29 mouse cellular contexts compared by ENCODE assay signal in the genomic region with DNA sequence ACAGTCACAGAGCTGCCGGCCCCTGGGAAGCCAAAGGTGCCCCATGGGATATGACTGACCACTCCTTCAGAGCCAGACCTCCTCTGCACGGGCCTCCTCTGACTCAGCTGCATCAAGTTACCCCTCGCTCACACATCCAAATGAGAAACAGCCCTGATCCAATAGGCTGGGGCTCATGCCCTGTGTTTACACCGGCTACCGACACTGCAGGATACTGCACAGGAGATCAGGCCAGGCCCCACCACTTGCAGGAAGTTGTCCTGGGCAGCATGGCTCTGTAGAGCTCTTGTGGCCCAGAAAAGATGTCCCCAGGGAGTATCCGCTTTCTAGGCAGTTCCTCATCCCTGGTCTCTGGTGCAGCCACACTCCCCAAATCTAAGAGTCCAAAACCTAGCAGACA.
DNase-seq lines count a peak whose midpoint lies in the region; ATAC-seq lines count a peak whose summit lies in the region.
"Had no signal": no experiment of that assay in that cellular context is flagged by ENCODE, and none has a peak within 500 bp of the region (broad histone marks: within the 10 kb centered on the region; RNA-seq: fewer than 3 reads in every experiment).

No protein-coding gene starts in this region.

- no peak overlapping the region for H3K4me2 ChIP-seq in forebrain, embryonic 11.5 days (ENCODE audit: low read depth, low read length, severe bottlenecking)
- H3K4me2 ChIP-seq in embryonic facial prominence, embryonic 14.5 days (ENCODE audit: low read depth, low read length): no peak overlapping the region
- no peak overlapping the region for H3K4me2 ChIP-seq in kidney, embryonic 15.5 days
- H3K4me2 ChIP-seq: embryonic facial prominence, embryonic 13.5 days; forebrain, embryonic 13.5 days; heart, embryonic 11.5 days; hindbrain, embryonic 13.5 days; intestine, embryonic 15.5 days had no signal

- H3K36me3 ChIP-seq in forebrain, embryonic 10.5 days (replicated peaks): peaks cover 100% of the 10 kb centered on the region
- H3K36me3 ChIP-seq in forebrain, embryonic 11.5 days (ENCODE audit: control insufficient read depth, insufficient read depth, low read length): peaks cover 26% of the 10 kb centered on the region
- H3K36me3 ChIP-seq in embryonic facial prominence, embryonic 14.5 days (ENCODE audit: control insufficient read depth, insufficient read depth, low read length): peaks cover 100% of the 10 kb centered on the region
- H3K36me3 ChIP-seq in kidney, embryonic 15.5 days: peaks cover 99% of the 10 kb centered on the region

- DNase-seq in forebrain, embryonic 10.5 days (ENCODE audit: extremely low spot score, low spot score): no peak
- no peak for DNase-seq in forebrain, embryonic 11.5 days (ENCODE audit: low spot score)
- peak; percentile 81 for DNase-seq in 3T3-L1 (ENCODE audit: low read depth, low spot score)
- DNase-seq in NIH3T3 (ENCODE audit: low read depth): peak; percentile 75
- DNase-seq in embryonic facial prominence, embryonic 14.5 days (ENCODE audit: low spot score): no peak
- no peak for DNase-seq in right cerebral cortex, adult 18-20 months
- no peak for DNase-seq in cerebellum, adult 18-20 months
- DNase-seq: adrenal gland, adult 2 months; adrenal gland, postnatal 14 days; B cell, adult 2 months; cerebellum, adult 11 months; cerebellum, adult 8-10 months; cerebellum, postnatal 10 days; cerebellum, postnatal 36 days; embryo, embryonic 11 days; heart, adult 11 months; kidney, adult 11 months; kidney, adult 8-10 months had no signal

- H3K4me1 ChIP-seq in forebrain, embryonic 10.5 days: peaks cover 12% of the 10 kb centered on the region
- H3K4me1 ChIP-seq in forebrain, embryonic 11.5 days (replicated peaks; ENCODE audit: control insufficient read depth, insufficient read depth, low read length): no peaks in the 10 kb centered on the region
- no peaks in the 10 kb centered on the region for H3K4me1 ChIP-seq in embryonic facial prominence, embryonic 14.5 days (ENCODE audit: control insufficient read depth, insufficient read depth, low read length)
- H3K4me1 ChIP-seq in kidney, embryonic 15.5 days: peaks cover 3% of the 10 kb centered on the region
- H3K4me1 ChIP-seq: forebrain, embryonic 13.5 days had no signal

- 76% methylated on average over 6 of the region's 6 CpGs for WGBS in forebrain, embryonic 10.5 days
- WGBS in forebrain, embryonic 11.5 days: 82% methylated on average over 6 of the region's 6 CpGs
- 48% methylated on average over 6 of the region's 6 CpGs for WGBS in embryonic facial prominence, embryonic 14.5 days
- WGBS in kidney, embryonic 15.5 days: 57% methylated on average over 6 of the region's 6 CpGs

- H3K4me3 ChIP-seq in forebrain, embryonic 10.5 days: no peak overlapping the region
- no peak overlapping the region for H3K4me3 ChIP-seq in forebrain, embryonic 11.5 days (ENCODE audit: low read depth, low read length)
- no peak overlapping the region for H3K4me3 ChIP-seq in embryonic facial prominence, embryonic 14.5 days (ENCODE audit: low read depth, low read length)
- no peak overlapping the region for H3K4me3 ChIP-seq in kidney, embryonic 15.5 days (replicated peaks)
- H3K4me3 ChIP-seq: embryonic facial prominence, embryonic 13.5 days; forebrain, embryonic 13.5 days; hindbrain, embryonic 10.5 days; hindbrain, embryonic 13.5 days; intestine, embryonic 15.5 days had no signal

- no peak overlapping the region for H3K9ac ChIP-seq in forebrain, embryonic 11.5 days (ENCODE audit: low read length)
- no peak overlapping the region for H3K9ac ChIP-seq in embryonic facial prominence, embryonic 14.5 days (ENCODE audit: low read depth, low read length)
- H3K9ac ChIP-seq in kidney, embryonic 15.5 days: no peak overlapping the region
- H3K9ac ChIP-seq: embryonic facial prominence, embryonic 13.5 days; forebrain, embryonic 13.5 days; hindbrain, embryonic 13.5 days; intestine, embryonic 15.5 days had no signal

- no peaks in the 10 kb centered on the region for H3K27me3 ChIP-seq in forebrain, embryonic 10.5 days (ENCODE audit: poor library complexity, severe bottlenecking)
- H3K27me3 ChIP-seq in forebrain, embryonic 11.5 days (ENCODE audit: control insufficient read depth, insufficient read depth, low read length): no peaks in the 10 kb centered on the region
- H3K27me3 ChIP-seq in embryonic facial prominence, embryonic 14.5 days (replicated peaks; ENCODE audit: control insufficient read depth, insufficient read depth, low read length): no peaks in the 10 kb centered on the region
- H3K27me3 ChIP-seq in kidney, embryonic 15.5 days: no peaks in the 10 kb centered on the region
- H3K27me3 ChIP-seq: embryonic facial prominence, embryonic 13.5 days; forebrain, embryonic 13.5 days; hindbrain, embryonic 13.5 days; intestine, embryonic 15.5 days; Patski had no signal

- 0 out of 2 replicates have a peak overlapping the region, but pooled peaks have one; percentile 6 for H3K27ac ChIP-seq in forebrain, embryonic 10.5 days
- no peak overlapping the region for H3K27ac ChIP-seq in forebrain, embryonic 11.5 days (ENCODE audit: low read depth, low read length)
- H3K27ac ChIP-seq in embryonic facial prominence, embryonic 14.5 days (replicated peaks; ENCODE audit: low read depth, low read length): no peak overlapping the region
- H3K27ac ChIP-seq in kidney, embryonic 15.5 days: no peak overlapping the region
- H3K27ac ChIP-seq: embryonic facial prominence, embryonic 13.5 days; forebrain, embryonic 13.5 days; hindbrain, embryonic 10.5 days; hindbrain, embryonic 13.5 days; intestine, embryonic 15.5 days had no signal

- peaks cover 17% of the 10 kb centered on the region for H3K9me3 ChIP-seq in forebrain, embryonic 10.5 days
- peaks cover 4% of the 10 kb centered on the region; the same call in 1 of the 2 replicates for H3K9me3 ChIP-seq in forebrain, embryonic 11.5 days (ENCODE audit: control insufficient read depth, low read length)
- peaks cover 13% of the 10 kb centered on the region for H3K9me3 ChIP-seq in embryonic facial prominence, embryonic 14.5 days (ENCODE audit: control insufficient read depth, low read length)
- H3K9me3 ChIP-seq in kidney, embryonic 15.5 days (replicated peaks): peaks cover 9% of the 10 kb centered on the region; the same call in 1 of the 2 replicates
- H3K9me3 ChIP-seq: intestine, embryonic 15.5 days had no signal

- ATAC-seq in forebrain, embryonic 11.5 days (replicated peaks; ENCODE audit: low FRiP score): no peak
- 0 out of 2 replicates have a peak, but pooled peaks have one; percentile 28 for ATAC-seq in embryonic facial prominence, embryonic 14.5 days (ENCODE audit: low read depth)
- no peak for ATAC-seq in kidney, embryonic 15.5 days (replicated peaks; ENCODE audit: low FRiP score)
- ATAC-seq: CD4-positive, CD25-positive, alpha-beta regulatory T cell, adult 4 months; forebrain, embryonic 13.5 days; forebrain, embryonic 16.5 days; hindbrain, embryonic 16.5 days; intestine, embryonic 15.5 days; Patski had no signal

Comparison
In these comparisons a context has a peak if more than half of its experiments do, and no peak if none do; other contexts are left out.
1. DNase-seq: peak in 3T3-L1 (single experiment) and NIH3T3 (single experiment); none in forebrain, embryonic 10.5 days (single experiment), forebrain, embryonic 11.5 days (single experiment), embryonic facial prominence, embryonic 14.5 days (single experiment), right cerebral cortex, adult 18-20 months (single experiment) and cerebellum, adult 18-20 months (0 of 2).